Mouse (Mus musculus) olfactory bulb, adult 2 months (tissue): Measurements from ENCODE around the gene R3hdml.
A peak's percentile ranks its signal among the peaks of the same experiment; 100 is the strongest.

Experiments used
- CTCF ChIP-seq: fragments of 200-500 bp; IDR thresholded peaks from 2 replicates; pipeline ENCODE4 v1.5.1; 2012; ENCODE audit warnings: low read depth, mild to moderate bottlenecking, low read length, moderate library complexity; ENCODE audit not compliant: insufficient read depth
- POLR2A ChIP-seq: fragments of 200-500 bp; IDR thresholded peaks from 2 replicates; pipeline ENCODE4 v1.6.1; 2012; ENCODE audit warnings: mild to moderate bottlenecking, low read depth, low read length, moderate library complexity; ENCODE audit not compliant: insufficient read depth

- TF ChIP-seq POLR2A (no peak), CTCF (peak; percentile 26; the same call in 1 of the 2 replicates)
Measured at GRCm38 (mm10) chr2:163480191-163480825, 11.8 kb upstream of the R3hdml start.
